Mouse (Mus musculus) CD4-positive, CD25-positive, alpha-beta regulatory T cell, adult 2 months (primary cell): ENCODE results near the gene Lcp1.
"Not testable (repeated sequence)": the region's sequence is repeated elsewhere in the genome, so short reads cannot be mapped to it uniquely, and the experiment has no call there.

Experiments used
- DNase-seq: peaks from one replicate; pipeline ENCODE4 v3.0.0-alpha.2; 2012; ENCODE audit warnings: low read depth, low spot score

Lcp1 gene

DNA sequence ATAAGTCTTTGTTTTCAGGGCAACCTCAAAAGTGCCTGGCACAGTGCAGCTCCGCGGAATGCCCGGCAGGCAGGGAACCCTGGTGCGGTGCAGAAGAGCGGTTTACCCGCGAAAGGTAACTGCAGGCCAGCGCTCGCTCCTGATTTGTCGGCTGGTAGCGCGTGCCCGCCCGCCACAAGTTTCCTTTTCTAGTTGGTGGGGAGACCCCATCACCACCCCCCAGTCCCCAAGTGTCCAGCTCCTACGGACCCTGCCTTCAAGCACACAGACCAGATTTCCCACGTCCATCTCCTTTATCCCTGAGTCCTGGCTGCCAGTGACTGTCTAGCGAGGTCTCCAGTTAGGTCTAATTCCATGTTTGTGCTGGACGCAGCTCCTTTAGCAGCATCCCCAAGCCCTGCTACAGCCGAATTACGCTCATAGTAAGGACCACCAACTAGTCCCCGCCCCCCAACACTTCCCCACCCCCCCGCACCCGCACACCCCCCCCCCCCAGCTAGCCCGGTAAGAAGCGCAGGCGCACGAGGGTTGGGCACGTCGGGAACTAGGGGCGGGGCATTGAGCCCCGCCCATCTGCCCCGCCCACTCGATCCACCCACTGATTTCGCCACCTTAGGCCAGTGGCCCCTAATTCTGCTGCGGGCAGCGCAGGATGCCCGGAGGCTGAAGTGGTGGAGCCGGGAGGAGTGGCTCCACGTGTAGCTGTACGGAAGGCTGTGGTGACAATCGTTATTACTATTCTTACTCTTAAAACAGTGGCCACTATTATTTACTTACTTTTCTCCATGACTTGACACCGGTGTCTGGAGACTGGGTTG lies at the start of gene Lcp1, which contains the start of gene Lrrc63:
Lcp1 (plus strand) TSS at position 601 of the 818 bp plus-strand sequence.
Lrrc63 (minus strand) TSS at position 381 of the 818 bp plus-strand sequence.
- peak; percentile 74 for DNase-seq

- DNase-seq = peak; percentile 10
Observed at GRCm38 (mm10) chr14:75102956-75103355, 27.9 kb upstream of the Lcp1 start.

GRCm38 (mm10) chr14:75121658-75122057 lies 9.2 kb upstream of the Lcp1 start:
- DNase-seq = no peak

DNA sequence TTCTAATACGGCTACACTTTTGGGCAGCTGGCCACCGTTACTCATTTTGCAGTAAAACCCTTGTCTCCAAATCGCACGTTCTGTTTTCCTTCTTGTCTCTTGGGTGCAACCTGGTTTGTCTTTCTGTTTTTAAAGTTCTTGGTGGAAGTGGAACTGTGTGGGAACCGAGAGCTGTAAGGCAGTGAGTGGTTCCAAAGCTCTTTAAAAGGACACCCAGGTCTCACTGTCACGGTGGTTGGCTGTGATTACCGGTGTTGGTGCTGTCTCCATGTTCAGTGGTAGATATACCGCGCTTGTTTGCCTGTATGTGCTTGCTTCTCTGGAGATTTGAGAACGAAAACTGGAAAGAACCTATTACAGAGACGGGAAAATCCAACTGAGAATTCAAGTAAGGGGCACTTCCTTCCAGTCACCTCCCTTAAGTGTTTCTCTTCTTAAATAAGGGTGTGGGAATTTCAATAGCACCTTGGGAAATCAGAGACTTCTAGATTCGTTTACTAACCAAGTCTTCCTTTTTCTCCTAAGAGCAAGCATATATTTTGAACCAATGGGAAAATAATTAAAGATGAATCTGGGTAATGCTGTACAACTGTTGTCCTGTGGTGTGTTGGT lies 529 bp downstream of the Lcp1 start:
- DNase-seq = peak; percentile 31

GRCm38 (mm10) chr14:75136119-75136966 lies 5.4 kb downstream of the Lcp1 start:
- DNase-seq = peak; percentile 50

DNA sequence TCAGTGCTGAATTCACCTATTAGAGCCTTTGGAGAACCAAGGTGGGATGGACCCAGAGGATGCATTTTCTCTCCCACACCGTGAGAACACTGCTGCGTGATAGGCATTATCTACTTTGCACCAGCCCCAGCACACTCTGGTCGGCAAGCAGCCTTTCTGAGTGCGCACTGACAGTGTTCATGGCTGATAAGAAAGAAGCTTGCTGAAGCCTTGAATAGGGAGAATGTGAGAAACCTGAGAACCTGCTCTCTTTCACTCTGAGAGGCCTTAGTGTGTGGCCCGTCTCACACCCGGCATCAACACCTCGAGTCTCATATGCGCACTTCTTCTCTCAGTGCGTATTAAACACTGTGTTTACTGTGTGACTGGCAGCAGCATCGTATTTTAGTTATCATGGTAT lies 7.6 kb downstream of the Lcp1 start:
- no peak for DNase-seq

- no peak for DNase-seq
Observed at GRCm38 (mm10) chr14:75139225-75139624, 8.3 kb downstream of the Lcp1 start.

DNA sequence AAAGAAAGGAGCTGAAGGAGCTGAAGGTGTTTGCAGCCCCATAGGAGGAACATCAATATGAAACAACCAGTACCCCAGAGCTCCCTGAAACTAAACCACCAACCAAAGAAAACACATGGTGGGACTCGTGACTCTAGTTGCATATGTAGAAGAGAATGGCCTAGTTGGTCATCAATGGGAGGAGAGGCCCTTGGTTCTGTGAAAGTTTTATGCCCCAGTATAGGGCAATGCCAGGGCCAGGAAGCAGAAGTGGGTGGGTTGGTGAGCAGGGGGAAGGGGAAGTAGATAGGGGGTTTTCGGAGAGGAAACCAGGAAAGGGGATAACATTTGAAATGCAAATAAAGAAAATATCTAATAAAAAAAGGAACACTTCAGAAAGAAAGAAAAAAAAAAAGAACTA lies 16.8 kb downstream of the Lcp1 start:
- DNase-seq = not testable (repeated sequence)

DNA sequence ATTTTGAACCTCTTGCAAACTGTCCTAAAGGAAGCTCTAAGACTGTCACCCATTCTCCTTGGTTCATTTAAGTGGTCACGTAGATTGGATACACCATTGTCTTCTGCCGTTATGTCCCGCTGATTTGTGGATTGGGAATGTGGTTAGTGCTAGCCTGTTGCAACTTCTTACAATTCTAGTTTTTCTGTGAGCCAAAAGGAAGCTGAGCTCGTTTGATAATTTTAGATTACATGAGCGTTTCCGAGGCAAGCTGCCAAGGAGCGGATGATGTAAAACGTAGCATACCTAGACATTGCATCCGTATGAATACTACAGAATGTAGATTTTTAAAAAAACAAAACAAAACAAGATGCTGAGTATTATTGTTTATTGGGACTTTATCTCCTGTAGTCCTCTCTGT lies 17.3 kb downstream of the Lcp1 start:
- no peak for DNase-seq

GRCm38 (mm10) chr14:75150653-75151052 lies 19.8 kb downstream of the Lcp1 start:
- no peak for DNase-seq

DNA sequence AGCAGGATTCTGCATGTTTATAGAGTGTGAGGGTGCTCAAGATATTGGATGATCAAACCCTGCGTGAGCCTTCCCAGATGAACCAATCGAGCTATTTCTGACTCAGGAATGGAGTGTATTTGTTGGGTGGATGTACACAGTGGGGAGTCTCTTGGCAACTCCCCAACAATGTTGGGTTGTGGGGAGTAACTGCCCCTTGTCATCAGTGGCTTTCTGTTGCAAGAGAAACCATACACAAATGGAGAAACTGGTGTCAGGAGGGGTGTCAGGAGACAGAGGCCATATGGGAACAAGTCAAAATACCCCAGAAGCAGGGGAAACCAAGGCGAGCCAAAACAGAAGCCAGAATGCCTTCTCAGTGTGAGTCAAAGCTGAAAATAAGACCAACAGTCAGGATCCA lies 20.2 kb downstream of the Lcp1 start:
- DNase-seq = no peak

- no peak for DNase-seq
Observed at GRCm38 (mm10) chr14:75154481-75154880, 23.6 kb downstream of the Lcp1 start.

DNA sequence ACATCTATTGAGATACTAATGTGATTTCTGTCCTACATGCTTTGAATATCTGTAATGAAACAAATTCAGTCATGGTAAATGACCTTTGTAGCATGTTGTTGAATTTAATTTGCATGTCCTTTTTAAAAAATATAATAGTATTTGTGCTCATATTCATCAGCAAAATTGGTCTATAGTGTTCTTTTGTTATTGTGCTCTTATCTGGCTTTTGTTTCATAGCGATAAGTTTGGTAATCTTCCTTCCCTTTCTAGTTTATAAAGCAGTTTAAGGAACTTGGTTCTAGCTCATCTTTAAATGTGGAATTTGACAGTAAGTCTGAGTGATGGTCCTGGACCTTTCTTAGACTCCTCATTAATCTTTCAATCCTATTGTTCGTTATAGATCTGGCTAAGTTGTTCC lies 28.5 kb downstream of the Lcp1 start:
- DNase-seq = no peak

GRCm38 (mm10) chr14:75163866-75164265 lies 33.0 kb downstream of the Lcp1 start:
- DNase-seq = no peak

- no peak for DNase-seq
Observed at GRCm38 (mm10) chr14:75164345-75164744, 33.4 kb downstream of the Lcp1 start.

DNA sequence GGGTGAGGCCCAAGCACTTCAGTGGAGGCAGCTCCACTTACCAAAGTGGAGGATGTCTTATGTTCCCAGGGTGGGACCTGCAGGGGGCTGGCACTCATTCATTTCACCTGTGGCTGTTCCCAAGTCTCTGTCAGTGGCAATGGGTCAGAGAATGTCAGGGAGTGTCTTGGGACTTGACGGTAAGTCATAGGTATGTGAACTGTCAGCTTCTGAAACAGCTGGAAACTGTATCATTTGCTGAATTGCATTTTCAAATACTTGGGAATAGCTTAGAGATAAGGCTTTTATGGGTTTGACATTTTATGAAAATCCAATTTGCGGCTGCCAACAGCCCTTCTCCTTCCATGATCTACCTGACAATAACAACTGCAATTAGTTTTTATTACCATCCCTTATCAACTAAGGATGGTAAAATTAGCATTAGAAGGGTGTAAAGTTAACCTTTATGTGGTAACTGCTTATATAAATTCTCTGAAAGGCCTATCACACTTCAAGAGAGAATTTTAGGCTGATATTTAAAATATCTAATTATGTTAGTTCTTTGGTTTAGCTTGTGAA lies 34.8 kb downstream of the Lcp1 start:
- DNase-seq = no peak

DNA sequence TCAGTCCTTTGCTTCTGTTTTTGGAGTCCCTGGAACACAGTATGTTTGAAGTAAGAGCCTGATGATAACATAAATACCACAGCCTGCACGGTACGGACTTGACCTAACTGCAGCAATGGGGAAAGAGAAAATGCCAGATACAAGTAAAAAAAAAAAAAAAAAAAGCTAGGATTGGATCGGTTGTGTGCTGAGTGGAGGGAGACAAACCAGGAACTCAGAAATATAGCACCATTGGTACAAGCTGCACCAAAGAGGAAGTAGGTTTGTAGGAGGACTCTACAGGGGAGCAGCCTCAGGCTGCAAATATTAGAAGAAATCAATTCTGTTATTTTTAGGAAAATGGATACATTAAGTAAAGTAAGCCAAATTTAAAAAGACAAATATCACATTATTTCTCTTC lies 37.6 kb downstream of the Lcp1 start:
- DNase-seq = no peak

GRCm38 (mm10) chr14:75170546-75170945 lies 39.6 kb downstream of the Lcp1 start:
- DNase-seq = no peak

DNA sequence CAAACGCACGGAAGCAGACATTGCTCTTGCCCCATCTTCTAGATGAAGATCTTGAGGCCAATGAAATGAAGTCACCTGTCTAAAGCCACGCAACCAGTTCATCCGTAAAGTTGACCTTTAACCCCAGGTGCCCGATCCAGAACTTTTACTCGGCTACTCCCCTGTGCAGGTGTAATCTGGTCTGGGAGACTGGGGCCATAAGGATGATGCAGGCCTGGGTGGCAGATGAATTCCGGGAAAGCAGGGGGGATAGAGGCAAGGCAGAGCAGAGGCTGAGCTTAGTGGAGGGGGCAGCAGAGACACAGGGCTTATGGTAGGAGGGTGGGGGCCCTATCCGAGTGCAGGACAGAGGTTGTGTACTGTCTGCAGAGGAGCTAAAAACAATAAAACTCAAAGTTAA lies 43.4 kb downstream of the Lcp1 start:
- no peak for DNase-seq

DNA sequence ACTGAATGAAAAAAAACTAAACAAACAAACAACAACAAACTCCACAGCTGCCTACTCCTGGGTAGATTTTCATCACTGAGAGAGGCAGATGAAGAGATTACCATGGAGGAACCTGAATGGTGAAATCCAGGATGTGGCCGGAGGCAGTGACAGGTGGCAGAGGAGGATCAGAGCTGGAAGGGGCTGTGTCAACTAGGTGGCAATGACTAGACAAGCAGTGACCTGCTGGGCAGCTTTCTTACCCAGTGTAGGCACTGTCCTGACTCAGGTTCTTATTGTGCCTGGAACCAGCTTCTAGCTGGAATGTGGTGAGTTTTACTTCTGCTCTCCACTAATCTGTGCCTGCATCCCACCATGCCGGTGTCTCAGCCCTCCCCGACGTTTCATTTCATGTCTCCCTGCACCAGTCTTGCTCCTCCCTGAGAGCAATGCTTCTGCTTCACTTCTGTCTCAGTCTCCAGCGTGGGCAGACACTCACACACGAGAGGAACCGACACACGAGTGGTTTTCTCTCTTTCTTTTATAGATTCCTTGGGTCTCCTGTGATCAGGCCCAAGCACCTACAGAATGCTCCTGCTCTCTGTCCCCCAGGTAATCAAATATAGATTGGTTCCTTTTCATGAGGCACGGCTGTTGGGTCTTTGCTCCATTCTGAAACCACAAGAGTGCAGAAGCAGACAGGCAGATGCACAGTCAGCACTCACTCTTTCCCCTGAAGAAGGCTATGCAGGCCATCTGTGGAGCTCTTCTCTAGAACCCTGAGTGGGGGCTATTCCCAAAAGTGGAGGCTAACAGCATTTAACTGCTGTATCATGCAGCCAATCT lies 44.0 kb downstream of the Lcp1 start:
- peak; percentile 57 for DNase-seq

DNA sequence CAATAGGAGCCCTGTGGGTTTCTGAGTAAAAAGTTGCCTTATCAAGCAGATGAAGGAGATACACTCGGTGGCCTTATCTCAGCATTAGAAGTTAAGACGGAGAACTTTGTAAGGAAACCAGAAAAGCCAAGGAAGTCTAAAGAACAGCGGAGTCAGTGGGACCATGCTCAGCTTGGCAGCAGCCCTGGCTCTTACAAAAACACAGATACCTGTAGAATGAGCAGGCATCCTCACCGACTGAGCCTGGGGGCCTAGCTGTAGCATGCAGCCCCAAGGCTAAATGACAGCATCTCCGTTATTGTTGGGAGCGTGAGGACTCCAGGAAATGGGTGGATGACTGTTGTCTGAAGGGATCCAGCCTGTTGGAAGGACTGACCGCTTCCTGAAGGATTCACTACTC lies 44.9 kb downstream of the Lcp1 start:
- no peak for DNase-seq
